Mouse (Mus musculus) liver, adult 2 months (tissue): ENCODE measurements around the gene Gpr68. TPM values are rescaled to one million over a fixed set of nuclear protein-coding genes. Genes with fewer than 3 reads are reported as not detected.

Experiments used
- DNase-seq: peaks from one replicate; pipeline ENCODE4 v3.0.0-alpha.2; 2011; ENCODE audit warnings: low read depth, low spot score; ENCODE audit errors: extremely low read depth
- H3K27ac ChIP-seq: fragments of 200-500 bp; replicated peaks from 2 replicates; pipeline ENCODE4 v1.5.1; 2012; ENCODE audit warnings: low read depth, mild to moderate bottlenecking, control low read depth, inconsistent platforms, low read length; ENCODE audit not compliant: insufficient read depth
- H3K27me3 ChIP-seq: fragments of 200-500 bp; 2 replicates; pipeline ENCODE4 v1.6.1; 2012; ENCODE audit warnings: mild to moderate bottlenecking, moderate library complexity, low read length, inconsistent platforms; ENCODE audit not compliant: control insufficient read depth, insufficient read depth
- H3K36me3 ChIP-seq: fragments of 200-500 bp; 2 replicates; pipeline ENCODE4 v1.6.1; 2012; ENCODE audit warnings: low read length, inconsistent platforms; ENCODE audit not compliant: control insufficient read depth, insufficient read depth
- H3K4me1 ChIP-seq: fragments of 200-500 bp; 2 replicates; pipeline ENCODE4 v1.6.1; 2011; ENCODE audit warnings: low read length; ENCODE audit not compliant: control insufficient read depth, insufficient read depth
- H3K4me3 ChIP-seq: fragments of 200-500 bp; 2 replicates; pipeline ENCODE4 v1.5.1; 2011; ENCODE audit warnings: low read depth, mild to moderate bottlenecking, control low read depth, low read length, moderate library complexity; ENCODE audit not compliant: insufficient read depth
- H3K79me2 ChIP-seq: fragments of 200-500 bp; 2 replicates; pipeline ENCODE4 v1.6.1; 2012; ENCODE audit warnings: inconsistent platforms, mild to moderate bottlenecking, low read length, moderate library complexity; ENCODE audit not compliant: control insufficient read depth, insufficient read depth
- H3K9ac ChIP-seq: fragments of 200-500 bp; 2 replicates; pipeline ENCODE4 v1.6.1; 2012; ENCODE audit warnings: low read depth, mild to moderate bottlenecking, control low read depth, inconsistent platforms, low read length
- CTCF ChIP-seq: fragments of 200-500 bp; IDR thresholded peaks from 2 replicates; pipeline ENCODE4 v1.5.1; 2011; ENCODE audit warnings: low read depth, low read length, control low read depth
- POLR2A ChIP-seq: fragments of 200-500 bp; IDR thresholded peaks from 2 replicates; pipeline ENCODE4 v1.6.1; 2011; ENCODE audit warnings: low read length, control low read depth; ENCODE audit not compliant: insufficient read depth; ENCODE audit errors: extremely low read depth
- WGBS: fragments of 180-500 bp; shearing (Covaris S2); methylation state at CpG from one replicate; pipeline ENCODE4 v1.1.7; 2018; 5-methylcytosine and 5-hydroxymethylcytosine counted together
- polyA plus RNA-seq: library from polyadenylated mRNA; depleted of rRNA; stranded (reverse); fragments of >200 nt; gene quantifications from 2 replicates; pipeline ENCODE4 v1.2.3, GENCODE M21; 2012
- total RNA-seq: library from RNA; depleted of rRNA; stranded (reverse); fragments of >200 nt; gene quantifications from 2 replicates; pipeline ENCODE4 v1.2.3, GENCODE M21; 2014

The Gpr68 gene
- total and polyA plus RNA-seq, 2 experiments: 0.09 to 0.28 TPM

- Histone ChIP-seq H3K9ac (no peak overlapping the region), H3K79me2 (no peaks in the 10 kb centered on the region), H3K36me3 (peaks cover 6% of the 10 kb centered on the region; the same call in 1 of the 2 replicates), H3K27ac (no peak overlapping the region), H3K27me3 (no peaks in the 10 kb centered on the region), H3K4me3 (no peak overlapping the region), H3K4me1 (no peaks in the 10 kb centered on the region)
- no peak for TF ChIP-seq CTCF
- TF ChIP-seq POLR2A: no peak
- no peak for DNase-seq
- 69% methylated on average over 3 of the region's 3 CpGs for WGBS
These were observed 32.4 kb downstream of the Gpr68 start for GRCm38 (mm10) chr12:100875553-100875952.

- H3K27ac ChIP-seq: no peak overlapping the region
- no peaks in the 10 kb centered on the region for H3K27me3 ChIP-seq
- H3K79me2 ChIP-seq: no peaks in the 10 kb centered on the region
- WGBS: 91% methylated on average over 3 of the region's 3 CpGs
- peaks cover 16% of the 10 kb centered on the region; the same call in 1 of the 2 replicates for H3K36me3 ChIP-seq
- no peak for DNase-seq
- H3K4me3 ChIP-seq: no peak overlapping the region
- H3K4me1 ChIP-seq: no peaks in the 10 kb centered on the region
- TF ChIP-seq POLR2A: no peak
- H3K9ac ChIP-seq: no peak overlapping the region
These were observed 34.4 kb downstream of the Gpr68 start for GRCm38 (mm10) chr12:100873612-100874011.

- H3K4me3 ChIP-seq: no peak overlapping the region
- DNase-seq: no peak
- no peaks in the 10 kb centered on the region for H3K79me2 ChIP-seq
- H3K27ac ChIP-seq: no peak overlapping the region
- no peak for TF ChIP-seq POLR2A
- TF ChIP-seq CTCF: no peak
- peaks cover 29% of the 10 kb centered on the region; the same call in 1 of the 2 replicates for H3K36me3 ChIP-seq
- no peak overlapping the region for H3K9ac ChIP-seq
- 93% methylated on average over 2 of the region's 2 CpGs for WGBS
- H3K27me3 ChIP-seq: no peaks in the 10 kb centered on the region
- H3K4me1 ChIP-seq: no peaks in the 10 kb centered on the region
These were observed 36.2 kb downstream of the Gpr68 start for GRCm38 (mm10) chr12:100871841-100872240.

- 93% methylated on average over 6 of the region's 6 CpGs for WGBS
- H3K27me3 ChIP-seq: no peaks in the 10 kb centered on the region
- peaks cover 29% of the 10 kb centered on the region; the same call in 1 of the 2 replicates for H3K36me3 ChIP-seq
- no peak overlapping the region for H3K27ac ChIP-seq
- TF ChIP-seq CTCF: no peak
- no peak for TF ChIP-seq POLR2A
- no peaks in the 10 kb centered on the region for H3K4me1 ChIP-seq
- H3K9ac ChIP-seq: no peak overlapping the region
- H3K79me2 ChIP-seq: no peaks in the 10 kb centered on the region
- H3K4me3 ChIP-seq: no peak overlapping the region
- DNase-seq: no peak
These were observed 36.8 kb downstream of the Gpr68 start for GRCm38 (mm10) chr12:100871234-100871633.

GRCm38 (mm10) chr12:100868049-100868622, 39.9 kb downstream of the Gpr68 start:
- WGBS: 86% methylated on average over 4 of the region's 4 CpGs
- H3K27ac ChIP-seq: no peak overlapping the region
- no peak for DNase-seq
- H3K4me3 ChIP-seq: no peak overlapping the region
- no peak for TF ChIP-seq CTCF
- TF ChIP-seq POLR2A: no peak
- H3K79me2 ChIP-seq: no peaks in the 10 kb centered on the region
- H3K27me3 ChIP-seq: no peaks in the 10 kb centered on the region
- H3K9ac ChIP-seq: no peak overlapping the region
- peaks cover 29% of the 10 kb centered on the region; the same call in 1 of the 2 replicates for H3K36me3 ChIP-seq
- peaks cover under 1% of the 10 kb centered on the region for H3K4me1 ChIP-seq

- H3K36me3 ChIP-seq: peaks cover 29% of the 10 kb centered on the region; the same call in 1 of the 2 replicates
- H3K79me2 ChIP-seq: no peaks in the 10 kb centered on the region
- H3K9ac ChIP-seq: no peak overlapping the region
- H3K4me3 ChIP-seq: no peak overlapping the region
- no peak for DNase-seq
- TF ChIP-seq CTCF: no peak
- TF ChIP-seq POLR2A: no peak
- WGBS: 90% methylated on average over 8 of the region's 8 CpGs
- no peaks in the 10 kb centered on the region for H3K27me3 ChIP-seq
- H3K4me1 ChIP-seq: peaks cover 6% of the 10 kb centered on the region
- H3K27ac ChIP-seq: no peak overlapping the region
These were observed 40.9 kb downstream of the Gpr68 start for GRCm38 (mm10) chr12:100867097-100867496.
